ENCODE assay signal across 8 mouse cellular contexts in the genomic region with DNA sequence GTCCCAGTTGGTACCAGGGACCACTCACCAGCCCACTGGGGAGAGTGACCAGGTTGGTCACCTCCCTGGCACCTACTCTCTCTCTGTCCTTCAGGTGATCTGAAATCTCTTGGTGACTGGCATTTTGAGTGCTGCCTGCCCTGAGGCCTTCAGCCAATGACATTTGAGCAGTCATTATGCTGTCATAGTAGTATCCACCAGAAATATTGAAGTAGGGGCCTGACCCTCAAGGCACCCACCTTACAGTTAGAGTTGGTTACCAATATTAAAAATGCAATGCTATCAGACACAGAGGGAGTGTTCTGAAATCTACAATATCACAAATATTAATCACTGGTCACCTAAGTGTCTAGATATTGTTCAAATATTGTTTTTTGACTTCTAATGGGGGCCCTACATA. TPM values are rescaled to one million over a fixed set of nuclear protein-coding genes. Genes with fewer than 3 reads are reported as not detected.
DNase-seq lines count a peak whose midpoint lies in the region; ATAC-seq lines count a peak whose summit lies in the region.

A gene (minus strand): TSS at position 101 of the 400 bp plus-strand sequence.

- H3K36me3 ChIP-seq in lung, embryonic 16.5 days (ENCODE audit: control insufficient read depth, insufficient read depth, low read length) = no peaks in the 10 kb centered on the region
- no peaks in the 10 kb centered on the region for H3K36me3 ChIP-seq in embryonic facial prominence, embryonic 10.5 days (replicated peaks)
- H3K36me3 ChIP-seq in limb, embryonic 11.5 days (ENCODE audit: control insufficient read depth, insufficient read depth, low read length) = no peaks in the 10 kb centered on the region
- H3K36me3 ChIP-seq in neural tube, embryonic 15.5 days = no peaks in the 10 kb centered on the region

- intact Hi-C loops in heart, postnatal 14 days (cut with DNase I) = no loop called here

- no peak for DNase-seq in lung, adult 18-20 months
- no peak for DNase-seq in embryonic facial prominence, embryonic 10.5 days (ENCODE audit: low spot score)
- no peak for DNase-seq in heart, postnatal 14 days
- DNase-seq in limb, embryonic 11.5 days (ENCODE audit: low spot score) = no peak
- DNase-seq in cerebellum, postnatal 10 days = no peak
- DNase-seq in Muller cell, postnatal 12 days (ENCODE audit: inconsistent ontology term) = no peak

- no peak for ATAC-seq in lung, embryonic 16.5 days (ENCODE audit: low read depth)
- ATAC-seq in limb, embryonic 11.5 days (ENCODE audit: insufficient number of reproducible peaks, low FRiP score, low TSS enrichment, low read depth) = no peak
- ATAC-seq in neural tube, embryonic 15.5 days (ENCODE audit: low FRiP score) = no peak

- no peaks in the 10 kb centered on the region for H3K27me3 ChIP-seq in lung, embryonic 16.5 days (ENCODE audit: control insufficient read depth, insufficient read depth, low read depth, low read length)
- no peaks in the 10 kb centered on the region for H3K27me3 ChIP-seq in embryonic facial prominence, embryonic 10.5 days (replicated peaks; ENCODE audit: low read depth, poor library complexity, severe bottlenecking)
- no peaks in the 10 kb centered on the region for H3K27me3 ChIP-seq in limb, embryonic 11.5 days (ENCODE audit: control insufficient read depth, insufficient read depth, low read length)
- H3K27me3 ChIP-seq in neural tube, embryonic 15.5 days (replicated peaks) = no peaks in the 10 kb centered on the region

- no peak within 1 kb of the TSS for H3K4me3 ChIP-seq in lung, embryonic 16.5 days (ENCODE audit: low read length)
- no peak within 1 kb of the TSS for H3K4me3 ChIP-seq in embryonic facial prominence, embryonic 10.5 days
- no peak within 1 kb of the TSS for H3K4me3 ChIP-seq in limb, embryonic 11.5 days (ENCODE audit: low read depth, low read length)
- H3K4me3 ChIP-seq in neural tube, embryonic 15.5 days (replicated peaks) = no peak within 1 kb of the TSS

- no peak within 1 kb of the TSS for H3K27ac ChIP-seq in lung, embryonic 16.5 days (ENCODE audit: low read length)
- no peak within 1 kb of the TSS for H3K27ac ChIP-seq in embryonic facial prominence, embryonic 10.5 days (replicated peaks)
- no peak within 1 kb of the TSS for H3K27ac ChIP-seq in limb, embryonic 11.5 days (replicated peaks; ENCODE audit: low read depth, low read length)
- H3K27ac ChIP-seq in neural tube, embryonic 15.5 days (replicated peaks) = no peak within 1 kb of the TSS

- no peak within 1 kb of the TSS for H3K9ac ChIP-seq in lung, embryonic 16.5 days (ENCODE audit: low read length)
- H3K9ac ChIP-seq in limb, embryonic 11.5 days (ENCODE audit: low read length) = no peak within 1 kb of the TSS
- no peak within 1 kb of the TSS for H3K9ac ChIP-seq in neural tube, embryonic 15.5 days (replicated peaks)

- no peak within 1 kb of the TSS for H3K4me2 ChIP-seq in lung, embryonic 16.5 days (ENCODE audit: low read depth, low read length)
- no peak within 1 kb of the TSS for H3K4me2 ChIP-seq in limb, embryonic 11.5 days (ENCODE audit: low read depth, severe bottlenecking)
- no peak within 1 kb of the TSS for H3K4me2 ChIP-seq in neural tube, embryonic 15.5 days

- H3K9me3 ChIP-seq in lung, embryonic 16.5 days (ENCODE audit: control insufficient read depth, low read length) = no peaks in the 10 kb centered on the region
- H3K9me3 ChIP-seq in embryonic facial prominence, embryonic 10.5 days = no peaks in the 10 kb centered on the region
- H3K9me3 ChIP-seq in limb, embryonic 11.5 days (ENCODE audit: control insufficient read depth, low read length) = no peaks in the 10 kb centered on the region
- no peaks in the 10 kb centered on the region for H3K9me3 ChIP-seq in neural tube, embryonic 15.5 days (replicated peaks)

- H3K4me1 ChIP-seq in lung, embryonic 16.5 days (replicated peaks; ENCODE audit: control insufficient read depth, insufficient read depth, low read length) = no peaks in the 10 kb centered on the region
- H3K4me1 ChIP-seq in embryonic facial prominence, embryonic 10.5 days = no peaks in the 10 kb centered on the region
- no peaks in the 10 kb centered on the region for H3K4me1 ChIP-seq in limb, embryonic 11.5 days (ENCODE audit: control insufficient read depth, insufficient read depth, low read length)
- H3K4me1 ChIP-seq in neural tube, embryonic 15.5 days = no peaks in the 10 kb centered on the region

RNA-seq across cellular contexts. Expression of the gene that starts here (rescaled TPM):
- 360 and 366 TPM in 2 replicates for polyA plus RNA-seq in lung, embryonic 16.5 days (2015; fragmentation: Nextera tagmentation; extraction: Ambion mirVana)
- 248 and 256 TPM in 2 replicates for polyA plus RNA-seq in embryonic facial prominence, embryonic 10.5 days (2016; fragmentation: Nextera tagmentation; extraction: Ambion mirVana)
- 10 to 100 TPM; 32.1 to 34.6 TPM for total RNA-seq in heart, postnatal 14 days (2021)
- 251 and 267 TPM in 2 replicates for polyA plus RNA-seq in limb, embryonic 11.5 days (2014; fragmentation: Nextera tagmentation; extraction: Ambion mirVana)
- 102 and 114 TPM in 2 replicates for polyA plus RNA-seq in neural tube, embryonic 15.5 days (2015; fragmentation: Nextera tagmentation; extraction: Ambion mirVana)
